Mouse (Mus musculus) hindbrain, postnatal 0 days (tissue): ENCODE data around the gene Mief2. TPM values are rescaled to one million over a fixed set of nuclear protein-coding genes. Genes with fewer than 3 reads are reported as not detected.

Source experiments
- ATAC-seq: fragments of 200-750 bp; cut with Nextera tagmentation; 2 replicates; pipeline ENCODE4 v1.8.0; 2017; ENCODE audit warnings: mild to moderate bottlenecking, moderate TSS enrichment, moderate library complexity
- DNase-seq: peaks from one replicate; pipeline ENCODE4 v3.0.0-alpha.2; 2015; ENCODE audit warnings: low spot score
- H3K27ac ChIP-seq: fragments of 300-500 bp; sonication (generic); 2 replicates; pipeline ENCODE4 v1.5.1; 2014; ENCODE audit warnings: mild to moderate bottlenecking
- H3K27me3 ChIP-seq: fragments of 300-500 bp; sonication (generic); 2 replicates; pipeline ENCODE4 v1.6.1; 2014; ENCODE audit warnings: low read length, mixed read lengths; ENCODE audit not compliant: insufficient read depth
- H3K36me3 ChIP-seq: fragments of 300-500 bp; sonication (generic); 2 replicates; pipeline ENCODE4 v1.6.1; 2014; ENCODE audit warnings: low read length, mixed read lengths; ENCODE audit not compliant: insufficient read depth
- H3K4me1 ChIP-seq: fragments of 300-500 bp; sonication (generic); 2 replicates; pipeline ENCODE4 v1.6.1; 2014; ENCODE audit warnings: antibody characterized with exemption, low read length, mixed read lengths; ENCODE audit not compliant: insufficient read depth
- H3K4me2 ChIP-seq: fragments of 300-500 bp; sonication (generic); 2 replicates; pipeline ENCODE4 v1.6.1; 2014; ENCODE audit warnings: low read depth, mild to moderate bottlenecking, low read length, moderate library complexity, mixed read lengths
- H3K4me3 ChIP-seq: fragments of 300-500 bp; sonication (generic); 2 replicates; pipeline ENCODE4 v1.5.1; 2014; ENCODE audit warnings: low read length
- H3K9ac ChIP-seq: fragments of 300-500 bp; sonication (generic); replicated peaks from 2 replicates; pipeline ENCODE4 v1.6.1; 2014; ENCODE audit warnings: mild to moderate bottlenecking, low read length, moderate library complexity, mixed read lengths
- H3K9me3 ChIP-seq: fragments of 300-500 bp; sonication (generic); 2 replicates; pipeline ENCODE4 v1.6.1; 2016; ENCODE audit warnings: low read length, mixed read lengths
- CTCF ChIP-seq: IDR thresholded peaks from 2 replicates; pipeline ENCODE4 v1.5.1; 2016; ENCODE audit warnings: antibody characterized with exemption, control low read depth, low read depth
- WGBS: fragments of 180-500 bp; shearing (Covaris S2); extraction: QIAGEN DNeasy Blood & Tissue Kit; methylation state at CpG from one replicate; pipeline ENCODE4 v1.1.7; 2014; 5-methylcytosine and 5-hydroxymethylcytosine counted together
- microRNA-seq, 2 experiments: library from miRNA; unstranded; fragments of <30 nt; microRNA quantifications; one replicate each; pipeline ENCODE4; 2016
- polyA plus RNA-seq: library from polyadenylated mRNA; unstranded; fragments of >200 nt; fragmentation: Nextera tagmentation; extraction: Ambion mirVana; gene quantifications from 2 replicates; pipeline ENCODE4 v1.2.1, GENCODE M21; 2015
- total RNA-seq: library from RNA; depleted of rRNA; stranded (reverse); fragments of >200 nt; gene quantifications from 2 replicates; pipeline ENCODE4 v1.2.3, GENCODE M21; 2014; rRNA removed

Gene Mief2
- total and polyA plus RNA-seq, 2 experiments from 2014 or later: 26.0 to 40.6 TPM

DNA sequence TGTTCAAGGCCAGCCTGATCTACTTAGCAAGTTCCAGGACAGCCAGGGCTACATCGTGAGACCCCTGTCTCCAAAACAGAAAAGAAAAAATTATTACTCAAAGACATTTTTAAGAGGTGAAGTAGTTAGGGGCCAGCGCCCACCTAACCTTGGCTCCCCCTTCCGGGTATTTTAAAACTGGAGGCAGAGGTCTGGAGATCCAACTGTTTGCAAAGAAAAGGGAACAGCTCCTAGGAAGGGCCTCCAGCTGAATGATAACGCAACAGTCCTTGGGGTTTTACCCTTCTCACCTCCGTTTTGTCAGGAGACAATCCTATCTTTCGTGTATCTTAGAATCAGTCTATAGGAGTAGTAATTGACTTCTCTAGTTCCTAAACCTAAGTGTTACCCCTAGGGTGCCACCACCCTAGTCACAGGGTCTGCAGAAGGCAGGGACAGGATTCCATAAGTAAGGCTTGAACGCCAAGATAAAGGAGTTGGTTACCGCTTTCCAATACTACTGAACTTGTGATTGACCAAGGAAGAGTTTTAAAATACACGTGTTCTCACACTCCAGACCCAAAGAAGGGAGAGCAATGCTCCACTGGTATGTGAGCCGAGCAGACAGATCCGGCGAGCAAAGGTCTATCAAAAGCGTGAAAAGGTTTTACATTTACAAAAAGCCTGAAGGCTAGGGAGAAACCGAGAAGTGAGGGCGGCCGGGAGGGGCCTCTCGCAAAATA lies 48.1 kb downstream of the Mief2 start:
- WGBS: 6% methylated on average over 17 of the region's 17 CpGs
- Histone ChIP-seq H3K4me2 (peak overlapping the region; percentile 93), H3K9me3 (no peaks in the 10 kb centered on the region), H3K36me3 (no peaks in the 10 kb centered on the region), H3K4me1 (peaks cover 47% of the 10 kb centered on the region), H3K27me3 (no peaks in the 10 kb centered on the region), H3K4me3 (peak overlapping the region; percentile 77), H3K9ac (peak overlapping the region; percentile 73), H3K27ac (peak overlapping the region; percentile 80; the same call in 1 of the 2 replicates)
- ATAC-seq (no peak), DNase-seq (no peak)
- no peak for TF ChIP-seq CTCF

DNA sequence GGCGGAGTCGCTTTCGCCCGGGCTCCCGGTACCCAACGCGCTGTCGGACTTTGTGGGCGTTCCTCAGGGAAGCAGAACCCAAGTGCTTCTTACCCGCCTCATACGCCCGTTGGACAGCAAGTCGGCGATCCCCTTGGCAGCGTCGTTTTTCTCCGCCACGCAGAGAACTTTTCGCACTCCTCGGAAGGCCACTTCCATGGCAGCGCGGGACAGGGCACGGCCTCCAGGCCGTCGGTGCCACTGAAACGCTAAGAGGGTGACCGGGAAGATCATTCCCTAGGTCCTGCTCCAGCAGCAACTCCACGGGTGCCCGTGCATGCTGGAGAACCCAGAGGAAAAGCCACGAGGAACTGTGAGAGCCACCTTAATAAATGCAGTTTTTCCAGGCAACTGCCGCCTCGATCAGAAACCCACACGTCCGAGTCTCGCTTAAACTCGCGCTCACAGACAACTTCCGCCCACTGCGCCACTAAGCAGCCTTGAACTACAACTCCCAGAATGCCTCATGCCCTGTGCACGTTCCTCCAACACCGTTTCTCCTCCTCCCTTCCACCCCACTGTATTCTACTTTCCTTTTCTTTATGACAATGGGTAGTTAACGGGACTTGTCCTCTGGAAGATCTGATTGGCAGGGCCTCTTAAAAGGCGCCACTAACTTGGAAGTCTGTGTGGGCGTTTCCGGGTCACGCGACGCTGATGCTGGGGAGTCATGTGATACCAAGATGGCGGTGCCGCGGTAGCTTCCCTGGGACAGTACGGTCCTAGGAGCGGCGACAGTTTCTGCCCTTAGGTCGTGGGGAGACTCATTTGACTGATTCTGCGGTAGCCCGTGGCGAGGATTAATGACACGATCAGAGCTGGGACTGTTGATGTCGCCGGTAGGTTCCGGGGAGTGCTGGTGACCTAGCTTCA lies 48.9 kb downstream of the Mief2 start, which contains the start of the genes Top3a and Smcr8:
Gene Top3a (minus strand): TSS at position 537 of the 912 bp plus-strand sequence.
Gene Smcr8 (plus strand): TSS at position 696 of the 912 bp plus-strand sequence.
- WGBS: under 1% methylated on average over 62 of the region's 62 CpGs
- Histone ChIP-seq H3K4me3 (peak within 1 kb of the TSS; percentile 77), H3K36me3 (no peaks in the 10 kb centered on the region), H3K27me3 (no peaks in the 10 kb centered on the region), H3K9me3 (no peaks in the 10 kb centered on the region), H3K4me1 (peaks cover 55% of the 10 kb centered on the region), H3K27ac (peak within 1 kb of the TSS; percentile 80), H3K4me2 (peak within 1 kb of the TSS; percentile 93), H3K9ac (peak within 1 kb of the TSS; percentile 73)
- ATAC-seq (peak; percentile 99), DNase-seq (peak; percentile 95)
- TF ChIP-seq CTCF: no peak

DNA sequence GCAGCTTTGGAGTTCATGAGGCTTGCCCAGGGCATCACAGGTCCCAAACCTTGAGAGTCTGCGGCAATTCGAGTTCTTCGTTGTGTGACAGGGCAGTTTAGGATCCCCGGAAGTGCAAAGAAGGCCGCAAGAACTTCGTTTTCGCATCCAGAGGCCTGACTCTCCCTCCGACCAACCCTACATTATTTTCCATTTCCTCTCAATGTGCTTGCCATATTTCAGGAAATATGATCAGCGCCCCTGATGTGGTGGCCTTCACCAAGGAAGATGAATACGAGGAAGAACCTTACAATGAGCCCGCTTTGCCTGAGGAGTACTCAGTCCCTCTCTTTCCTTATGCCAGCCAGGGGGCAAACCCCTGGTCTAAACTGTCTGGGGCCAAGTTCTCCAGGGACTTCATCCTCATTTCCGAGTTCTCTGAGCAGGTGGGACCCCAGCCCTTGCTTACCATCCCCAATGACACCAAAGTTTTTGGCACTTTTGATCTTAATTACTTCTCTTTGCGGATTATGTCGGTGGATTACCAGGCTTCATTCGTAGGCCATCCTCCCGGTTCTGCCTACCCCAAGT lies 49.7 kb downstream of the Mief2 start:
- no peaks in the 10 kb centered on the region for H3K27me3 ChIP-seq
- TF ChIP-seq CTCF: no peak
- H3K4me2 ChIP-seq: peak overlapping the region; percentile 93
- DNase-seq (no peak), ATAC-seq (no peak)
- H3K9ac ChIP-seq: peak overlapping the region; percentile 73
- H3K9me3 ChIP-seq: no peaks in the 10 kb centered on the region
- WGBS: 27% methylated on average over 16 of the region's 16 CpGs
- peaks cover 59% of the 10 kb centered on the region for H3K4me1 ChIP-seq
- H3K4me3 ChIP-seq: peak overlapping the region; percentile 77
- peak overlapping the region; percentile 80 for H3K27ac ChIP-seq
- no peaks in the 10 kb centered on the region for H3K36me3 ChIP-seq

DNA sequence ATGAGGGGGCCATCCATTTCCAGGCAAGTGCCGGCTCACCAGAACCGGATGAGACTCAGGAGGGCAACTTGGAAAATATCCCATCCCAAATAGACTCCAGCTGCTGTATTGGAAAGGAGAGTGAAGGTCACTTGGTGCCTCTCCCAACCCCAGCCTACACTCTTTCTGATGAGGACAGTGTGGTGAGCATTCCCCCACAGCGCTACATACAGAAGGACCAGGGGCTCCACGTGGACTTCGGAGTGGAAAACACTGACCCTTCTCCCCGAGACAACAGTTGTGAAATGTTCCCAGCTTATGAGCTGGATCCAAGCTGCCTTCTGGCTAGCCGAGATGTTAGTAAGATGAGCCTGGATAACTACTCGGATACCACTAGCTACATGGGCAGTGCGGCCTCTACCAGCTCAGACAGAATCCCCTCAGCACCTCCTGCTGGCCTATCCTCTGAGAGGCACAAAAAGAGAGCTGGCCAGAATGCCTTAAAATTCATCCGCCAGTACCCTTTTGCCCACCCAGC lies 51.5 kb downstream of the Mief2 start:
- no peak for TF ChIP-seq CTCF
- Histone ChIP-seq H3K9ac (no peak overlapping the region), H3K9me3 (no peaks in the 10 kb centered on the region), H3K27me3 (no peaks in the 10 kb centered on the region), H3K4me3 (0 out of 2 replicates have a peak overlapping the region, but pooled peaks have one; percentile 18), H3K27ac (no peak overlapping the region), H3K4me2 (peak overlapping the region; percentile 47), H3K36me3 (peaks cover 10% of the 10 kb centered on the region; the same call in 1 of the 2 replicates), H3K4me1 (peaks cover 59% of the 10 kb centered on the region)
- ATAC-seq (no peak), DNase-seq (no peak)
- WGBS: 83% methylated on average over 10 of the region's 10 CpGs

Small RNAs within 50 kb of the gene (microRNA-seq; reads per million reads assigned to microRNA genes)
- 0.72 to 1.2 reads per million in 2 experiments for gene Mir5100

Other genes starting within 250 kb of the Mief2 start
- 34.1 and 42.4 TPM in 2 replicates for gene Alkbh5, start 192.0 kb upstream of the Mief2 start, total RNA-seq
- 23.1 and 23.6 TPM in 2 replicates for gene Alkbh5, start 192.0 kb upstream of the Mief2 start, polyA plus RNA-seq
- 60.2 and 75.5 TPM in 2 replicates for gene Llgl1, start 28.7 kb upstream of the Mief2 start, total RNA-seq
- gene Llgl1, start 28.7 kb upstream of the Mief2 start, polyA plus RNA-seq: 35.2 and 36.7 TPM in 2 replicates
- gene Flii, start 1.1 kb upstream of the Mief2 start, total RNA-seq: 77.1 and 112 TPM in 2 replicates
- 39.9 and 42.7 TPM in 2 replicates for gene Flii, start 1.1 kb upstream of the Mief2 start, polyA plus RNA-seq
- 10.5 and 11.0 TPM in 2 replicates for gene Top3a, start 49.0 kb downstream of the Mief2 start, total RNA-seq
- 3.9 and 4.6 TPM in 2 replicates for gene Top3a, start 49.0 kb downstream of the Mief2 start, polyA plus RNA-seq
- gene Smcr8, start 49.1 kb downstream of the Mief2 start, total RNA-seq: 14.6 and 15.2 TPM in 2 replicates
- 3.1 TPM in 2 replicates for gene Smcr8, start 49.1 kb downstream of the Mief2 start, polyA plus RNA-seq
- gene Shmt1, start 83.3 kb downstream of the Mief2 start, total RNA-seq: 11.9 and 14.4 TPM in 2 replicates
- 7.8 and 10.9 TPM in 2 replicates for gene Shmt1, start 83.3 kb downstream of the Mief2 start, polyA plus RNA-seq
- 29.8 and 30.7 TPM in 2 replicates for gene Dhrs7b, start 102.2 kb downstream of the Mief2 start, total RNA-seq
- gene Dhrs7b, start 102.2 kb downstream of the Mief2 start, polyA plus RNA-seq: 38.2 and 38.5 TPM in 2 replicates
- 34.6 and 72.0 TPM in 2 replicates for gene Tmem11, start 150.9 kb downstream of the Mief2 start, total RNA-seq
- gene Tmem11, start 150.9 kb downstream of the Mief2 start, polyA plus RNA-seq: 52.1 and 57.1 TPM in 2 replicates
- gene Natd1, start 186.4 kb downstream of the Mief2 start, total RNA-seq: 36.8 and 38.7 TPM in 2 replicates
- 15.2 and 16.0 TPM in 2 replicates for gene Natd1, start 186.4 kb downstream of the Mief2 start, polyA plus RNA-seq
- 15.0 and 22.2 TPM in 2 replicates for gene Map2k3, start 203.6 kb downstream of the Mief2 start, total RNA-seq
- 23.6 and 25.3 TPM in 2 replicates for gene Map2k3, start 203.6 kb downstream of the Mief2 start, polyA plus RNA-seq